Mouse (Mus musculus): ENCODE results near the gene Stub1. TPM values are rescaled to one million over a fixed set of nuclear protein-coding genes. Genes with fewer than 3 reads are reported as not detected.
"Not testable (repeated sequence)": the region's sequence is repeated elsewhere in the genome, so short reads cannot be mapped to it uniquely, and the experiment has no call there.

Stub1 gene
- polyA plus RNA-seq, 1 experiment from 2014 or later = 404 TPM

GRCm38 (mm10) chr17:25875171-25876136 lies 42.2 kb upstream of the Stub1 start:
- H3K27me3 ChIP-seq (ENCODE audit: insufficient read depth, poor library complexity, severe bottlenecking) = no peaks in the 10 kb centered on the region
- DNase-seq (ENCODE audit: low spot score) = peak; percentile 95
- H3K36me3 ChIP-seq = peaks cover 21% of the 10 kb centered on the region
- peak overlapping the region; percentile 81 for H3K4me3 ChIP-seq
- H3K9me3 ChIP-seq = no peaks in the 10 kb centered on the region
- 2% methylated on average over 59 of the region's 59 CpGs for WGBS
- peaks cover 47% of the 10 kb centered on the region for H3K4me1 ChIP-seq
- H3K27ac ChIP-seq = peak overlapping the region; percentile 92

GRCm38 (mm10) chr17:25874721-25875170 lies 41.5 kb upstream of the Stub1 start, which contains the start of gene Mettl26:
Gene Mettl26 (plus strand): TSS chr17:25875074.
- Histone ChIP-seq H3K27me3 (ENCODE audit: insufficient read depth, poor library complexity, severe bottlenecking) (no peaks in the 10 kb centered on the region), H3K4me1 (peaks cover 40% of the 10 kb centered on the region), H3K9me3 (no peaks in the 10 kb centered on the region), H3K4me3 (peak within 1 kb of the TSS; percentile 81), H3K27ac (peak within 1 kb of the TSS; percentile 92), H3K36me3 (peaks cover 21% of the 10 kb centered on the region)
- DNase-seq (ENCODE audit: low spot score) = peak; percentile 91
- WGBS = 1% methylated on average over 25 of the region's 25 CpGs

GRCm38 (mm10) chr17:25874148-25874720 lies 41.0 kb upstream of the Stub1 start:
- Histone ChIP-seq H3K27ac (peak overlapping the region; percentile 88), H3K9me3 (no peaks in the 10 kb centered on the region), H3K36me3 (peaks cover 19% of the 10 kb centered on the region), H3K4me3 (peak overlapping the region; percentile 81), H3K27me3 (ENCODE audit: insufficient read depth, poor library complexity, severe bottlenecking) (no peaks in the 10 kb centered on the region), H3K4me1 (peaks cover 36% of the 10 kb centered on the region)
- DNase-seq (ENCODE audit: low spot score) = no peak
- WGBS = 10% methylated on average over 14 of the region's 14 CpGs

- H3K27ac ChIP-seq = peak overlapping the region; percentile 88
- H3K27me3 ChIP-seq (ENCODE audit: insufficient read depth, poor library complexity, severe bottlenecking) = no peaks in the 10 kb centered on the region
- peaks cover 38% of the 10 kb centered on the region for H3K4me1 ChIP-seq
- no peak for DNase-seq (ENCODE audit: low spot score)
- H3K9me3 ChIP-seq = no peaks in the 10 kb centered on the region
- WGBS = 71% methylated on average over 11 of the region's 11 CpGs
- H3K4me3 ChIP-seq = peak overlapping the region; percentile 81; the same call in 1 of the 2 replicates
- H3K36me3 ChIP-seq = peaks cover 12% of the 10 kb centered on the region
Measured at GRCm38 (mm10) chr17:25873405-25874147, 40.4 kb upstream of the Stub1 start.

GRCm38 (mm10) chr17:25872676-25873075 lies 39.5 kb upstream of the Stub1 start:
- H3K27me3 ChIP-seq (ENCODE audit: insufficient read depth, poor library complexity, severe bottlenecking) = no peaks in the 10 kb centered on the region
- peaks cover 45% of the 10 kb centered on the region for H3K4me1 ChIP-seq
- H3K27ac ChIP-seq = no peak overlapping the region
- no peak overlapping the region for H3K4me3 ChIP-seq
- no peaks in the 10 kb centered on the region for H3K9me3 ChIP-seq
- DNase-seq (ENCODE audit: low spot score) = no peak
- peaks cover 3% of the 10 kb centered on the region for H3K36me3 ChIP-seq
- 71% methylated on average over 3 of the region's 3 CpGs for WGBS

- H3K27ac ChIP-seq; H3K9me3 ChIP-seq; H3K4me3 ChIP-seq; DNase-seq (ENCODE audit: low spot score); H3K36me3 ChIP-seq; H3K27me3 ChIP-seq (ENCODE audit: insufficient read depth, poor library complexity, severe bottlenecking): not testable (repeated sequence)
- H3K4me1 ChIP-seq = peaks cover 47% of the 10 kb centered on the region
Measured at GRCm38 (mm10) chr17:25871566-25871965, 38.4 kb upstream of the Stub1 start.

- H3K27me3 ChIP-seq (ENCODE audit: insufficient read depth, poor library complexity, severe bottlenecking) = no peaks in the 10 kb centered on the region
- H3K4me3 ChIP-seq = no peak overlapping the region
- DNase-seq (ENCODE audit: low spot score) = no peak
- WGBS = 82% methylated on average over 2 of the region's 2 CpGs
- peaks cover 16% of the 10 kb centered on the region for H3K36me3 ChIP-seq
- peaks cover 47% of the 10 kb centered on the region for H3K4me1 ChIP-seq
- no peaks in the 10 kb centered on the region for H3K9me3 ChIP-seq
- H3K27ac ChIP-seq = no peak overlapping the region
Measured at GRCm38 (mm10) chr17:25869954-25870353, 36.8 kb upstream of the Stub1 start.

- H3K36me3 ChIP-seq = peaks cover 21% of the 10 kb centered on the region
- H3K4me3 ChIP-seq = no peak overlapping the region
- WGBS = 86% methylated on average over 8 of the region's 8 CpGs
- H3K27ac ChIP-seq = no peak overlapping the region
- H3K9me3 ChIP-seq = no peaks in the 10 kb centered on the region
- DNase-seq (ENCODE audit: low spot score) = no peak
- no peaks in the 10 kb centered on the region for H3K27me3 ChIP-seq (ENCODE audit: insufficient read depth, poor library complexity, severe bottlenecking)
- peaks cover 45% of the 10 kb centered on the region for H3K4me1 ChIP-seq
Measured at GRCm38 (mm10) chr17:25869498-25869897, 36.3 kb upstream of the Stub1 start.

GRCm38 (mm10) chr17:25868601-25869191 lies 35.5 kb upstream of the Stub1 start, which contains the start of gene Mcrip2:
Gene Mcrip2 (minus strand): TSS chr17:25868764.
- DNase-seq (ENCODE audit: low spot score) = peak; percentile 93

GRCm38 (mm10) chr17:25867836-25868600 lies 34.8 kb upstream of the Stub1 start:
- DNase-seq (ENCODE audit: low spot score) = peak; percentile 89
- H3K36me3 ChIP-seq = peaks cover 34% of the 10 kb centered on the region
- H3K27me3 ChIP-seq (ENCODE audit: insufficient read depth, poor library complexity, severe bottlenecking) = no peaks in the 10 kb centered on the region
- H3K9me3 ChIP-seq = no peaks in the 10 kb centered on the region
- H3K4me3 ChIP-seq = peak overlapping the region; percentile 79
- peaks cover 38% of the 10 kb centered on the region for H3K4me1 ChIP-seq
- peak overlapping the region; percentile 92 for H3K27ac ChIP-seq
- under 1% methylated on average over 42 of the region's 42 CpGs for WGBS

More at GRCm38 (mm10) chr17:25868601-25869191, 35.5 kb upstream of the Stub1 start, which contains the start of gene Mcrip2:
- H3K4me1 ChIP-seq = peaks cover 38% of the 10 kb centered on the region
- H3K9me3 ChIP-seq = no peaks in the 10 kb centered on the region
- H3K27me3 ChIP-seq (ENCODE audit: insufficient read depth, poor library complexity, severe bottlenecking) = no peaks in the 10 kb centered on the region
- WGBS = under 1% methylated on average over 24 of the region's 24 CpGs
- H3K27ac ChIP-seq = peak within 1 kb of the TSS; percentile 92
- H3K4me3 ChIP-seq = peak within 1 kb of the TSS; percentile 79
- H3K36me3 ChIP-seq = peaks cover 29% of the 10 kb centered on the region

- H3K27ac ChIP-seq = peak overlapping the region; percentile 92
- H3K36me3 ChIP-seq = peaks cover 36% of the 10 kb centered on the region
- WGBS = 12% methylated on average over 7 of the region's 7 CpGs
Measured at GRCm38 (mm10) chr17:25867509-25867835, 34.3 kb upstream of the Stub1 start.

GRCm38 (mm10) chr17:25866172-25866571 lies 33.0 kb upstream of the Stub1 start:
- 92% methylated on average over 3 of the region's 3 CpGs for WGBS
- H3K27ac ChIP-seq = no peak overlapping the region
- DNase-seq (ENCODE audit: low spot score) = no peak
- H3K9me3 ChIP-seq = no peaks in the 10 kb centered on the region
- H3K27me3 ChIP-seq (ENCODE audit: insufficient read depth, poor library complexity, severe bottlenecking) = no peaks in the 10 kb centered on the region
- H3K4me3 ChIP-seq = peak overlapping the region; percentile 28; the same call in 1 of the 2 replicates
- H3K36me3 ChIP-seq = peaks cover 36% of the 10 kb centered on the region
- peaks cover 49% of the 10 kb centered on the region for H3K4me1 ChIP-seq

More at GRCm38 (mm10) chr17:25867509-25867835, 34.3 kb upstream of the Stub1 start:
- Histone ChIP-seq H3K4me1 (peaks cover 38% of the 10 kb centered on the region), H3K4me3 (peak overlapping the region; percentile 79), H3K27me3 (ENCODE audit: insufficient read depth, poor library complexity, severe bottlenecking) (no peaks in the 10 kb centered on the region), H3K9me3 (no peaks in the 10 kb centered on the region)
- no peak for DNase-seq (ENCODE audit: low spot score)

Data from heart, embryonic 10.5 days (tissue).